Mouse (Mus musculus) liver, adult 2 months (tissue): ENCODE measurements around the gene Rarg. TPM values are rescaled to one million over a fixed set of nuclear protein-coding genes. Genes with fewer than 3 reads are reported as not detected.

Experiments
- DNase-seq: peaks from one replicate; pipeline ENCODE4 v3.0.0-alpha.2; 2011; ENCODE audit warnings: low read depth, low spot score; ENCODE audit errors: extremely low read depth
- H3K27ac ChIP-seq: fragments of 200-500 bp; replicated peaks from 2 replicates; pipeline ENCODE4 v1.5.1; 2012; ENCODE audit warnings: low read depth, mild to moderate bottlenecking, control low read depth, inconsistent platforms, low read length; ENCODE audit not compliant: insufficient read depth
- H3K27me3 ChIP-seq: fragments of 200-500 bp; 2 replicates; pipeline ENCODE4 v1.6.1; 2012; ENCODE audit warnings: mild to moderate bottlenecking, moderate library complexity, low read length, inconsistent platforms; ENCODE audit not compliant: control insufficient read depth, insufficient read depth
- H3K36me3 ChIP-seq: fragments of 200-500 bp; 2 replicates; pipeline ENCODE4 v1.6.1; 2012; ENCODE audit warnings: low read length, inconsistent platforms; ENCODE audit not compliant: control insufficient read depth, insufficient read depth
- H3K4me1 ChIP-seq: fragments of 200-500 bp; 2 replicates; pipeline ENCODE4 v1.6.1; 2011; ENCODE audit warnings: low read length; ENCODE audit not compliant: control insufficient read depth, insufficient read depth
- H3K4me3 ChIP-seq: fragments of 200-500 bp; 2 replicates; pipeline ENCODE4 v1.5.1; 2011; ENCODE audit warnings: low read depth, mild to moderate bottlenecking, control low read depth, low read length, moderate library complexity; ENCODE audit not compliant: insufficient read depth
- H3K79me2 ChIP-seq: fragments of 200-500 bp; 2 replicates; pipeline ENCODE4 v1.6.1; 2012; ENCODE audit warnings: inconsistent platforms, mild to moderate bottlenecking, low read length, moderate library complexity; ENCODE audit not compliant: control insufficient read depth, insufficient read depth
- H3K9ac ChIP-seq: fragments of 200-500 bp; 2 replicates; pipeline ENCODE4 v1.6.1; 2012; ENCODE audit warnings: low read depth, mild to moderate bottlenecking, control low read depth, inconsistent platforms, low read length
- CTCF ChIP-seq: fragments of 200-500 bp; IDR thresholded peaks from 2 replicates; pipeline ENCODE4 v1.5.1; 2011; ENCODE audit warnings: low read depth, low read length, control low read depth
- POLR2A ChIP-seq: fragments of 200-500 bp; IDR thresholded peaks from 2 replicates; pipeline ENCODE4 v1.6.1; 2011; ENCODE audit warnings: low read length, control low read depth; ENCODE audit not compliant: insufficient read depth; ENCODE audit errors: extremely low read depth
- WGBS: fragments of 180-500 bp; shearing (Covaris S2); methylation state at CpG from one replicate; pipeline ENCODE4 v1.1.7; 2018; 5-methylcytosine and 5-hydroxymethylcytosine counted together
- polyA plus RNA-seq: library from polyadenylated mRNA; depleted of rRNA; stranded (reverse); fragments of >200 nt; gene quantifications from 2 replicates; pipeline ENCODE4 v1.2.3, GENCODE M21; 2012; rRNA removed
- total RNA-seq: library from RNA; depleted of rRNA; stranded (reverse); fragments of >200 nt; gene quantifications from 2 replicates; pipeline ENCODE4 v1.2.3, GENCODE M21; 2014; rRNA removed

Rarg gene
- total and polyA plus RNA-seq, 2 experiments: 1.5 to 6.0 TPM

DNA sequence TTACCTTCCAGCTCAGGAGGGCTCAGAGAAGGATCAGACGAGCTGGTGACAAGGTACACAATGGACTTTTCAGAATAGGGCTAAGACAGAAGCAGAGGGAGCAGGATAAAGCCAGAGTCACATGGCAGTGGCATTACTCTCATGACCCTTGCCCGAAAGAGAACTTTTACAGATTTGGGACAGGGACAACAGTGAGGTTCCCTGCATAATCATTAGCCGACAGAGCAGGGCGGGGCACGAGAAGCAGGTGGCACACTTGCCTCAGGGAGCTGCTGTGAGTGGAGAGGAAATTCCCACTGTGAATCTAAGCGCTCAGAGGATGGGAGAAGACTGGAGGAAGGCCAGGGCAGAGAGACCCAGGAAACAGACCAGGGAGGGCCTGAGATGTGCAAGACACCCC is 68.4 kb downstream of the Rarg start:
- Histone ChIP-seq H3K4me3 (peak overlapping the region; percentile 79), H3K36me3 (peaks cover 8% of the 10 kb centered on the region; the same call in 1 of the 2 replicates), H3K27me3 (no peaks in the 10 kb centered on the region), H3K27ac (peak overlapping the region; percentile 88), H3K79me2 (peaks cover 24% of the 10 kb centered on the region; the same call in 1 of the 2 replicates), H3K9ac (peak overlapping the region; percentile 84), H3K4me1 (peaks cover 43% of the 10 kb centered on the region)
- DNase-seq: peak; percentile 94
- TF ChIP-seq CTCF (0 out of 2 replicates have a peak, but pooled peaks have one; percentile 17), POLR2A (no peak)
- 15% methylated on average over 6 of the region's 6 CpGs for WGBS

DNA sequence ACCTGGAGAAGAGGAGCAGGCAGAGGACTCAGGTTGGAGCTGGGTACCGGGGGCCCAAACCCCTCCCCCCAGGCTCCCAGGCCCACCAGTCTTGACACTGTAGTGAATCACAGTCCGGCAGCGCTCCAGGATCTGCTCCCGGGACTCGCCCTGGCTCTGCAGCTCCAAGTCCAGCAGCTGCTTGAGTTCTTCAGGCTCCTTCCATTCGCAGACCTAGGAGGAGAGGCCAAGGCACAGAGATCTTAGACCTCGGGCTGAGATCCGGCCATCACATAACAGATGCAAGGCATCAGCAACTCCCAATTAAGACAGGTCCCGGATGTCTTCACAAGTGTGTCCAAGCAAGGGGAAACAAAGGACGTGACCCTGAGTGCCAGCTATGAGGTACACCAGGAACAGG is 69.2 kb downstream of the Rarg start:
- Histone ChIP-seq H3K4me3 (peak overlapping the region; percentile 79), H3K9ac (peak overlapping the region; percentile 84), H3K27ac (peak overlapping the region; percentile 88), H3K36me3 (peaks cover 8% of the 10 kb centered on the region; the same call in 1 of the 2 replicates), H3K4me1 (peaks cover 46% of the 10 kb centered on the region), H3K79me2 (peaks cover 24% of the 10 kb centered on the region; the same call in 1 of the 2 replicates), H3K27me3 (no peaks in the 10 kb centered on the region)
- no peak for TF ChIP-seq CTCF
- WGBS: 51% methylated on average over 10 of the region's 10 CpGs
- peak; percentile 44 for DNase-seq

DNA sequence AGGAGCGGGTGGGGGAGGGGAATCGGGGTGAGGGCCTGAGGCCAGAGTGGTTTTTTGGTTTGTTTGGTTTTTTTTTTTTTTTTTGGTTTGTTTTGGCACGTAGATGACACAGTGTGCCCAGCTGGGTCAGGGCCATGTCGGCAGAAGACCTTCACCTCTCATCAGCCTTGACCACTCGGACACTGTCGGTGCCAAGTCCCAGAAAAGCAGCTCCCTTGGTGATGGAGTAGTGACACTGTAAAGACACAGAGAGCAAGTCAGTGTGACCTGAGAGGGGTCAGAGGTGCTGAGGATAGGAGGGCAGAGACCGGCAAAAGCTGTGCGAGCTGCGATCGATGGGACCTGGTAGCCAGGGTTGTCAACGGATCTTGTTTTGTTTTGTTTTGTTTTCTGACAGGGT is 71.1 kb downstream of the Rarg start:
- Histone ChIP-seq H3K4me1 (peaks cover 34% of the 10 kb centered on the region), H3K27ac (peak overlapping the region; percentile 72), H3K27me3 (no peaks in the 10 kb centered on the region), H3K36me3 (peaks cover 10% of the 10 kb centered on the region; the same call in 1 of the 2 replicates), H3K9ac (no peak overlapping the region), H3K4me3 (no peak overlapping the region; the same call in none of the 2 replicates), H3K79me2 (peaks cover 24% of the 10 kb centered on the region; the same call in 1 of the 2 replicates)
- TF ChIP-seq POLR2A: no peak
- TF ChIP-seq CTCF: no peak
- peak; percentile 100 for DNase-seq
- WGBS: 28% methylated on average over 11 of the region's 11 CpGs

Other genes with a start within 250 kb of the Rarg start
- gene Krt18, start 229.3 kb downstream of the Rarg start, total RNA-seq: 255 and 258 TPM in 2 replicates
- gene Krt18, start 229.3 kb downstream of the Rarg start, polyA plus RNA-seq: 110 and 124 TPM in 2 replicates
- gene Eif4b, start 183.7 kb downstream of the Rarg start, total RNA-seq: 119 and 130 TPM in 2 replicates
- 70.5 and 73.8 TPM in 2 replicates for gene Eif4b, start 183.7 kb downstream of the Rarg start, polyA plus RNA-seq
- 21.8 and 36.5 TPM in 2 replicates for gene Tns2, start 157.1 kb downstream of the Rarg start, total RNA-seq
- gene Tns2, start 157.1 kb downstream of the Rarg start, polyA plus RNA-seq: 30.9 and 35.9 TPM in 2 replicates
- gene Spryd3, start 121.3 kb downstream of the Rarg start, total RNA-seq: 9.2 and 12.1 TPM in 2 replicates
- 20.7 and 22.6 TPM in 2 replicates for gene Spryd3, start 121.3 kb downstream of the Rarg start, polyA plus RNA-seq
- 1.0 and 1.8 TPM in 2 replicates for gene Igfbp6, start 113.2 kb downstream of the Rarg start, total RNA-seq
- gene Igfbp6, start 113.2 kb downstream of the Rarg start, polyA plus RNA-seq: 2.3 and 4.5 TPM in 2 replicates
- 27.5 and 36.5 TPM in 2 replicates for gene Soat2, start 107.0 kb downstream of the Rarg start, total RNA-seq
- 54.9 and 80.8 TPM in 2 replicates for gene Soat2, start 107.0 kb downstream of the Rarg start, polyA plus RNA-seq
- 15.6 and 21.0 TPM in 2 replicates for gene Zfp740, start 54.3 kb downstream of the Rarg start, total RNA-seq
- 8.1 and 9.4 TPM in 2 replicates for gene Zfp740, start 54.3 kb downstream of the Rarg start, polyA plus RNA-seq
- gene Csad, start 52.8 kb downstream of the Rarg start, total RNA-seq: 47.6 and 449 TPM in 2 replicates
- gene Csad, start 52.8 kb downstream of the Rarg start, polyA plus RNA-seq: 107 and 123 TPM in 2 replicates
- gene Itgb7, start 25.6 kb downstream of the Rarg start, total RNA-seq: 1.3 and 2.2 TPM in 2 replicates
- 1.7 and 1.8 TPM in 2 replicates for gene Itgb7, start 25.6 kb downstream of the Rarg start, polyA plus RNA-seq
- not detected in 2 replicates for gene Gm9918, start 13.0 kb upstream of the Rarg start, total RNA-seq
- gene Gm9918, start 13.0 kb upstream of the Rarg start, polyA plus RNA-seq: 0.05 TPM in 1 of 2 replicates, not detected in the other
- gene Mfsd5, start 21.9 kb upstream of the Rarg start, total RNA-seq: 8.5 and 10.1 TPM in 2 replicates
- 44.3 and 51.4 TPM in 2 replicates for gene Mfsd5, start 21.9 kb upstream of the Rarg start, polyA plus RNA-seq
- 0.09 and 0.27 TPM in 2 replicates for gene Espl1, start 38.7 kb upstream of the Rarg start, total RNA-seq
- 0.11 and 0.21 TPM in 2 replicates for gene Espl1, start 38.7 kb upstream of the Rarg start, polyA plus RNA-seq
- gene Pfdn5, start 68.6 kb upstream of the Rarg start, total RNA-seq: 137 and 195 TPM in 2 replicates
- 44.6 and 45.2 TPM in 2 replicates for gene Pfdn5, start 68.6 kb upstream of the Rarg start, polyA plus RNA-seq
- gene Myg1, start 74.2 kb upstream of the Rarg start, total RNA-seq: 25.5 and 27.6 TPM in 2 replicates
- gene Myg1, start 74.2 kb upstream of the Rarg start, polyA plus RNA-seq: 32.0 and 32.3 TPM in 2 replicates
- 4.0 and 8.3 TPM in 2 replicates for gene Aaas, start 93.3 kb upstream of the Rarg start, total RNA-seq
- 18.9 and 24.0 TPM in 2 replicates for gene Aaas, start 93.3 kb upstream of the Rarg start, polyA plus RNA-seq
- gene Sp7, start 109.7 kb upstream of the Rarg start, total RNA-seq: not detected in 2 replicates
- not detected in 2 replicates for gene Sp7, start 109.7 kb upstream of the Rarg start, polyA plus RNA-seq
- 16.7 and 18.2 TPM in 2 replicates for gene Sp1, start 148.6 kb upstream of the Rarg start, total RNA-seq
- 7.3 and 7.6 TPM in 2 replicates for gene Sp1, start 148.6 kb upstream of the Rarg start, polyA plus RNA-seq
- gene Amhr2, start 187.8 kb upstream of the Rarg start, total RNA-seq: 0.07 and 0.09 TPM in 2 replicates
- 0.40 and 0.49 TPM in 2 replicates for gene Amhr2, start 187.8 kb upstream of the Rarg start, polyA plus RNA-seq
- 7.3 and 11.1 TPM in 2 replicates for gene Prr13, start 201.5 kb upstream of the Rarg start, total RNA-seq
- gene Prr13, start 201.5 kb upstream of the Rarg start, polyA plus RNA-seq: 93.4 and 98.3 TPM in 2 replicates
- gene Pcbp2, start 213.0 kb upstream of the Rarg start, total RNA-seq: 112 and 189 TPM in 2 replicates
- 261 and 273 TPM in 2 replicates for gene Pcbp2, start 213.0 kb upstream of the Rarg start, polyA plus RNA-seq
- gene Gm10337, start 246.2 kb upstream of the Rarg start, total RNA-seq: not detected in 2 replicates
- not detected in 2 replicates for gene Gm10337, start 246.2 kb upstream of the Rarg start, polyA plus RNA-seq